Mouse (Mus musculus): ENCODE results near the gene Kirrel3. TPM values are rescaled to one million over a fixed set of nuclear protein-coding genes. Genes with fewer than 3 reads are reported as not detected.

The Kirrel3 gene
- polyA plus RNA-seq, 1 experiment from 2014 or later, result 0.60 TPM

GRCm38 (mm10) chr9:34988683-34989082 lies 503.0 kb downstream of the Kirrel3 start:
- H3K4me1 ChIP-seq (replicated peaks; ENCODE audit: control insufficient read depth, insufficient read depth, low read length), result peaks cover 6% of the 10 kb centered on the region
- ATAC-seq, result no peak
- H3K36me3 ChIP-seq (ENCODE audit: control insufficient read depth, insufficient read depth), result no peaks in the 10 kb centered on the region
- H3K4me3 ChIP-seq (ENCODE audit: low read depth, low read length), result no peak overlapping the region
- no peaks in the 10 kb centered on the region for H3K9me3 ChIP-seq (ENCODE audit: control insufficient read depth)
- no peak overlapping the region for H3K27ac ChIP-seq (ENCODE audit: low read depth, low read length)
- no peak overlapping the region for H3K4me2 ChIP-seq (replicated peaks; ENCODE audit: low read depth)
- TF ChIP-seq CTCF (IDR thresholded peaks at IDR 0.05; ENCODE audit: low read depth), result no peak
- 87% methylated on average over 3 of the region's 3 CpGs for WGBS
- no peak overlapping the region for H3K9ac ChIP-seq (ENCODE audit: low read depth, low read length)
- H3K27me3 ChIP-seq (replicated peaks; ENCODE audit: control insufficient read depth, insufficient read depth, low read length), result peaks cover 58% of the 10 kb centered on the region

- no peak overlapping the region for H3K9ac ChIP-seq (ENCODE audit: low read depth, low read length)
- no peak overlapping the region for H3K4me2 ChIP-seq (replicated peaks; ENCODE audit: low read depth)
- no peaks in the 10 kb centered on the region for H3K4me1 ChIP-seq (replicated peaks; ENCODE audit: control insufficient read depth, insufficient read depth, low read length)
- H3K27ac ChIP-seq (ENCODE audit: low read depth, low read length), result no peak overlapping the region
- H3K36me3 ChIP-seq (ENCODE audit: control insufficient read depth, insufficient read depth), result no peaks in the 10 kb centered on the region
- 53% methylated on average over 4 of the region's 4 CpGs for WGBS
- peaks cover 56% of the 10 kb centered on the region for H3K27me3 ChIP-seq (replicated peaks; ENCODE audit: control insufficient read depth, insufficient read depth, low read length)
- no peak for TF ChIP-seq CTCF (IDR thresholded peaks at IDR 0.05; ENCODE audit: low read depth)
- no peak overlapping the region for H3K4me3 ChIP-seq (ENCODE audit: low read depth, low read length)
- no peaks in the 10 kb centered on the region for H3K9me3 ChIP-seq (ENCODE audit: control insufficient read depth)
- ATAC-seq, result no peak
Observed at GRCm38 (mm10) chr9:34992201-34992600, 506.5 kb downstream of the Kirrel3 start.

GRCm38 (mm10) chr9:34993467-34994211 lies 507.9 kb downstream of the Kirrel3 start:
- H3K4me1 ChIP-seq (replicated peaks; ENCODE audit: control insufficient read depth, insufficient read depth, low read length), result no peaks in the 10 kb centered on the region
- WGBS, result 68% methylated on average over 4 of the region's 4 CpGs
- H3K4me2 ChIP-seq (replicated peaks; ENCODE audit: low read depth), result no peak overlapping the region
- no peaks in the 10 kb centered on the region for H3K36me3 ChIP-seq (ENCODE audit: control insufficient read depth, insufficient read depth)
- no peak overlapping the region for H3K4me3 ChIP-seq (ENCODE audit: low read depth, low read length)
- H3K27ac ChIP-seq (ENCODE audit: low read depth, low read length), result no peak overlapping the region
- ATAC-seq, result no peak
- no peak overlapping the region for H3K9ac ChIP-seq (ENCODE audit: low read depth, low read length)
- TF ChIP-seq CTCF (IDR thresholded peaks at IDR 0.05; ENCODE audit: low read depth), result no peak
- H3K27me3 ChIP-seq (replicated peaks; ENCODE audit: control insufficient read depth, insufficient read depth, low read length), result peaks cover 50% of the 10 kb centered on the region
- H3K9me3 ChIP-seq (ENCODE audit: control insufficient read depth), result no peaks in the 10 kb centered on the region

- no peak for ATAC-seq
- Histone ChIP-seq H3K9ac (ENCODE audit: low read depth, low read length) (no peak overlapping the region), H3K27ac (ENCODE audit: low read depth, low read length) (no peak overlapping the region), H3K4me1 (replicated peaks; ENCODE audit: control insufficient read depth, insufficient read depth, low read length) (no peaks in the 10 kb centered on the region), H3K36me3 (ENCODE audit: control insufficient read depth, insufficient read depth) (no peaks in the 10 kb centered on the region), H3K4me2 (replicated peaks; ENCODE audit: low read depth) (no peak overlapping the region), H3K9me3 (ENCODE audit: control insufficient read depth) (no peaks in the 10 kb centered on the region), H3K4me3 (ENCODE audit: low read depth, low read length) (no peak overlapping the region), H3K27me3 (replicated peaks; ENCODE audit: control insufficient read depth, insufficient read depth, low read length) (peaks cover 46% of the 10 kb centered on the region)
- no peak for TF ChIP-seq CTCF (IDR thresholded peaks at IDR 0.05; ENCODE audit: low read depth)
- 91% methylated on average over 2 of the region's 2 CpGs for WGBS
Observed at GRCm38 (mm10) chr9:34995078-34995477, 509.4 kb downstream of the Kirrel3 start.

- ATAC-seq, result no peak
- WGBS, result 72% methylated on average over 15 of the region's 15 CpGs
Observed at GRCm38 (mm10) chr9:34995660-34996378, 510.1 kb downstream of the Kirrel3 start.

More at GRCm38 (mm10) chr9:34995660-34996378, 510.1 kb downstream of the Kirrel3 start:
- Histone ChIP-seq H3K9ac (ENCODE audit: low read depth, low read length) (no peak overlapping the region), H3K27ac (ENCODE audit: low read depth, low read length) (no peak overlapping the region), H3K9me3 (ENCODE audit: control insufficient read depth) (no peaks in the 10 kb centered on the region), H3K4me1 (replicated peaks; ENCODE audit: control insufficient read depth, insufficient read depth, low read length) (no peaks in the 10 kb centered on the region), H3K4me3 (ENCODE audit: low read depth, low read length) (no peak overlapping the region), H3K27me3 (replicated peaks; ENCODE audit: control insufficient read depth, insufficient read depth, low read length) (peaks cover 39% of the 10 kb centered on the region), H3K4me2 (replicated peaks; ENCODE audit: low read depth) (no peak overlapping the region), H3K36me3 (ENCODE audit: control insufficient read depth, insufficient read depth) (no peaks in the 10 kb centered on the region)
- TF ChIP-seq CTCF (IDR thresholded peaks at IDR 0.05; ENCODE audit: low read depth), result no peak
